Mouse (Mus musculus) myocyte (in vitro differentiated cells): ENCODE measurements around the gene Rasip1.

Experiments used
- CEBPB ChIP-seq: IDR thresholded peaks from 2 replicates; pipeline ENCODE4 v1.6.1; 2011; ENCODE audit warnings: mild to moderate bottlenecking, moderate library complexity; ENCODE audit not compliant: poor library complexity, insufficient read depth, severe bottlenecking
- E2F4 ChIP-seq: IDR thresholded peaks from one replicate; pipeline ENCODE4 v1.6.1; 2011; ENCODE audit warnings: mild to moderate bottlenecking, control low read depth, moderate library complexity; ENCODE audit not compliant: insufficient read depth
- MAX ChIP-seq: IDR thresholded peaks from one replicate; pipeline ENCODE4 v1.6.1; 2011; ENCODE audit warnings: low read depth, mild to moderate bottlenecking, control low read depth
- MYOD1 ChIP-seq, 3 experiments: IDR thresholded peaks; one replicate each; pipeline ENCODE4 v1.6.1; 2011; ENCODE audit warnings: control low read depth in 2 of 3, low read depth in 2 of 3, mild to moderate bottlenecking in 2 of 3, moderate library complexity in 1 of 3; ENCODE audit not compliant: insufficient read length in 2 of 3, control insufficient read depth in 1 of 3
- MYOG ChIP-seq, 3 experiments: IDR thresholded peaks; one replicate each; pipeline ENCODE4 v1.6.1; 2011; ENCODE audit warnings: control low read depth in 2 of 3, low read depth in 2 of 3, mild to moderate bottlenecking in 2 of 3; ENCODE audit not compliant: insufficient read length in 2 of 3, control insufficient read depth in 1 of 3, insufficient read depth in 1 of 3
- POLR2A ChIP-seq: IDR thresholded peaks from one replicate; pipeline ENCODE4 v1.6.1; 2011; ENCODE audit warnings: low read depth, mild to moderate bottlenecking, control low read depth, moderate library complexity; ENCODE audit not compliant: insufficient read length
- POLR2AphosphoS2 ChIP-seq: IDR thresholded peaks from one replicate; pipeline ENCODE4 v1.6.1; 2011; ENCODE audit warnings: low read depth, control low read depth; ENCODE audit not compliant: insufficient read length
- REST ChIP-seq: IDR thresholded peaks from one replicate; pipeline ENCODE4 v1.6.1; 2011; ENCODE audit warnings: mild to moderate bottlenecking, control low read depth, moderate library complexity; ENCODE audit not compliant: insufficient read depth, insufficient read length
- SRF ChIP-seq: IDR thresholded peaks from one replicate; pipeline ENCODE4 v1.6.1; 2011; ENCODE audit warnings: low read depth; ENCODE audit not compliant: control insufficient read depth, insufficient read length
- TCF12 ChIP-seq: IDR thresholded peaks from one replicate; pipeline ENCODE4 v1.6.1; 2011; ENCODE audit warnings: mild to moderate bottlenecking, control low read depth; ENCODE audit not compliant: poor library complexity, insufficient read depth, severe bottlenecking
- TCF3 ChIP-seq: IDR thresholded peaks from one replicate; pipeline ENCODE4 v1.6.1; 2011; ENCODE audit warnings: low read depth, control low read depth; ENCODE audit not compliant: insufficient read length
- USF1 ChIP-seq: IDR thresholded peaks from one replicate; pipeline ENCODE4 v1.6.1; 2011; ENCODE audit warnings: low read depth, mild to moderate bottlenecking, control low read depth, moderate library complexity

DNA sequence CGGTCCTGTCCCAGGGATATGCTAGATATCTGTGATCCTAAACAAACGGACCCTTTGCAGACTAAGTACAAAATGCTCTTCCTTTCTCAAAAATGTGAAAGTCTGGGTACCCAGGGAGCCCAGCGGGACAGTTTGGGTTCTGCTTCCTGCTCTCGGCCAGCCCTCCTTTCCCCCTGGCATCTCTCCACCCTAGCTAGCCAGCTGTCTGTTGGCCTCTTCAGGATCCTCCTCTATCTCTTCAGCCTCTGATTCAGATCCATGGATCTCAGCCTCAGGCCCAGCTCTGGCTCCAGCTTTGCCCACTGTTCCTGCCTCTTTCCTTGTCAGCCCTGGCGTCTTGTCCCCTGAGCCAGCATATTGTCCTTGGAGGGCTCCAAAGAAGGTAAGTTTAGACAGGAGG, 14.8 kb downstream of the Rasip1 start:
- TF ChIP-seq POLR2A, result no peak
- no peak for TF ChIP-seq REST
- peak in 1 of 3 experiments; percentile 42 for TF ChIP-seq MYOG (IDR thresholded peaks at IDR 0.05; ENCODE audit: control insufficient read depth in 1 of 3, insufficient read depth in 1 of 3, insufficient read length in 2 of 3, low read depth in 2 of 3)
- TF ChIP-seq MAX, result no peak
- TF ChIP-seq USF1, result no peak
- no peak for TF ChIP-seq TCF12
- TF ChIP-seq TCF3, result no peak
- no peak for TF ChIP-seq CEBPB
- no peak for TF ChIP-seq POLR2AphosphoS2
- TF ChIP-seq MYOD1 (IDR thresholded peaks at IDR 0.05; ENCODE audit: control insufficient read depth in 1 of 3, insufficient read length in 2 of 3, low read depth in 2 of 3), result peak in 1 of 3 experiments; percentile 29
- TF ChIP-seq E2F4, result no peak
- TF ChIP-seq SRF, result no peak
